Comparison of ENCODE assay signal across 7 mouse cellular contexts in genomic region chr2:31761585-31761984, GRCm38 (mm10). TPM values are rescaled to one million over a fixed set of nuclear protein-coding genes. Genes with fewer than 3 reads are reported as not detected.
A peak's percentile ranks its signal among the peaks of the same experiment; 100 is the strongest.
DNase-seq lines count a peak whose midpoint lies in the region; ATAC-seq and TF ChIP-seq lines count a peak whose summit lies in the region.

No protein-coding gene starts in this region.

- ATAC-seq in hindbrain, embryonic 12.5 days (ENCODE audit: low FRiP score), result no peak

- no peak for TF ChIP-seq CTCF in cortical plate, adult 2 months (IDR thresholded peaks at IDR 0.05; ENCODE audit: extremely low read depth, insufficient read depth, low read length)

- peak overlapping the region; percentile 89 for H3K4me2 ChIP-seq in hindbrain, embryonic 12.5 days (replicated peaks)

- no peak for TF ChIP-seq POLR2A in cortical plate, adult 2 months (IDR thresholded peaks at IDR 0.05; ENCODE audit: extremely low read depth, insufficient read depth, low read length)

- H3K9ac ChIP-seq in hindbrain, embryonic 12.5 days, result peak overlapping the region; percentile 92

- H3K27me3 ChIP-seq in hindbrain, embryonic 12.5 days, result no peaks in the 10 kb centered on the region

- 7% methylated on average over 4 of the region's 4 CpGs for WGBS in hindbrain, embryonic 12.5 days

- no peaks in the 10 kb centered on the region for H3K4me1 ChIP-seq in cortical plate, adult 2 months (ENCODE audit: control insufficient read depth, insufficient read depth, low read length)
- H3K4me1 ChIP-seq in hindbrain, embryonic 12.5 days, result peaks cover 59% of the 10 kb centered on the region

- H3K9me3 ChIP-seq in hindbrain, embryonic 12.5 days (replicated peaks), result no peaks in the 10 kb centered on the region

- peak; percentile 38 for DNase-seq in MN1 (ENCODE audit: low spot score)
- DNase-seq in lung, postnatal 10 days, result peak; percentile 38
- no peak for DNase-seq in cerebellum, postnatal 36 days
- no peak for DNase-seq in thymus, postnatal 0 days (ENCODE audit: low spot score)
- no peak for DNase-seq in embryo, embryonic 10.5 days (ENCODE audit: low spot score)

- no peaks in the 10 kb centered on the region for H3K36me3 ChIP-seq in hindbrain, embryonic 12.5 days

- H3K4me3 ChIP-seq in cortical plate, adult 2 months (ENCODE audit: insufficient read depth, low read length), result 0 out of 2 replicates have a peak overlapping the region, but pooled peaks have one; percentile 11
- H3K4me3 ChIP-seq in hindbrain, embryonic 12.5 days, result peak overlapping the region; percentile 76

- H3K27ac ChIP-seq in cortical plate, adult 2 months (ENCODE audit: insufficient read depth, low read length), result peak overlapping the region; percentile 86
- H3K27ac ChIP-seq in hindbrain, embryonic 12.5 days, result peak overlapping the region; percentile 86

RNA-seq across cellular contexts. Expression of gene Qrfp, which starts 48.8 kb away (rescaled TPM):
- not detected in 2 replicates for polyA plus RNA-seq in cortical plate, adult 2 months (2012; rRNA removed)
- polyA plus RNA-seq in hindbrain, embryonic 12.5 days (2016; fragmentation: Nextera tagmentation; extraction: Ambion mirVana), result 0.10 and 0.18 TPM in 2 replicates
- 1.5 and 2.1 TPM in 2 replicates for polyA plus RNA-seq in thymus, postnatal 0 days (2015; fragmentation: Nextera tagmentation; extraction: Ambion mirVana)

Comparison
In these comparisons a context has a peak if more than half of its experiments do, and no peak if none do; other contexts are left out.
1. DNase-seq: peak in MN1 (single experiment) and lung, postnatal 10 days (single experiment); none in cerebellum, postnatal 36 days (0 of 2), thymus, postnatal 0 days (single experiment) and embryo, embryonic 10.5 days (single experiment).